Mouse (Mus musculus) heart, postnatal 0 days (tissue): ENCODE measurements around the gene Fabp6. TPM values are rescaled to one million over a fixed set of nuclear protein-coding genes. Genes with fewer than 3 reads are reported as not detected.

ENCODE experiments used
- ATAC-seq: fragments of 200-750 bp; cut with Nextera tagmentation; 2 replicates; pipeline ENCODE4 v1.8.0; 2017; ENCODE audit warnings: low read depth, moderate number of reproducible peaks, moderate library complexity; ENCODE audit not compliant: insufficient read depth
- DNase-seq: peaks from one replicate; pipeline ENCODE4 v3.0.0-alpha.2; 2016; ENCODE audit warnings: low spot score
- H3K27ac ChIP-seq: fragments of 300-500 bp; sonication (generic); 2 replicates; pipeline ENCODE4 v1.5.1; 2014; ENCODE audit warnings: low read depth, mild to moderate bottlenecking
- H3K27me3 ChIP-seq: fragments of 300-500 bp; sonication (generic); 2 replicates; pipeline ENCODE4 v1.6.1; 2014; ENCODE audit warnings: low read length, mixed read lengths; ENCODE audit not compliant: control insufficient read depth, insufficient read depth
- H3K36me3 ChIP-seq: fragments of 300-500 bp; sonication (generic); replicated peaks from 2 replicates; pipeline ENCODE4 v1.6.1; 2014; ENCODE audit warnings: low read length, mixed read lengths; ENCODE audit not compliant: control insufficient read depth, insufficient read depth
- H3K4me1 ChIP-seq: fragments of 300-500 bp; sonication (generic); 2 replicates; pipeline ENCODE4 v1.6.1; 2014; ENCODE audit warnings: antibody characterized with exemption; ENCODE audit not compliant: control insufficient read depth, insufficient read depth
- H3K4me2 ChIP-seq: fragments of 300-500 bp; sonication (generic); 2 replicates; pipeline ENCODE4 v1.6.1; 2014; ENCODE audit warnings: low read depth, mild to moderate bottlenecking, low read length, moderate library complexity
- H3K4me3 ChIP-seq: fragments of 300-500 bp; sonication (generic); 2 replicates; pipeline ENCODE4 v1.5.1; 2014; ENCODE audit warnings: low read depth, low read length
- H3K9ac ChIP-seq: fragments of 300-500 bp; sonication (generic); replicated peaks from 2 replicates; pipeline ENCODE4 v1.6.1; 2014; ENCODE audit warnings: low read depth, low read length, mixed read lengths
- H3K9me3 ChIP-seq: fragments of 300-500 bp; sonication (generic); replicated peaks from 2 replicates; pipeline ENCODE4 v1.6.1; 2016; ENCODE audit warnings: low read length; ENCODE audit not compliant: control insufficient read depth
- CTCF ChIP-seq: IDR thresholded peaks from 2 replicates; pipeline ENCODE4 v1.5.1; 2016; ENCODE audit warnings: antibody characterized with exemption, control low read depth, low read depth
- EP300 ChIP-seq: IDR thresholded peaks from 2 replicates; pipeline ENCODE4 v1.6.1; 2016; ENCODE audit warnings: antibody characterized with exemption, low read depth
- WGBS: fragments of 180-500 bp; shearing (Covaris S2); extraction: QIAGEN DNeasy Blood & Tissue Kit; methylation state at CpG from one replicate; pipeline ENCODE4 v1.1.7; 2014; 5-methylcytosine and 5-hydroxymethylcytosine counted together
- polyA plus RNA-seq: library from polyadenylated mRNA; unstranded; fragments of >200 nt; fragmentation: Nextera tagmentation; extraction: Ambion mirVana; gene quantifications from 2 replicates; pipeline ENCODE4 v1.2.1, GENCODE M21; 2015
- total RNA-seq: library from RNA; depleted of rRNA; stranded (reverse); fragments of >200 nt; gene quantifications from 2 replicates; pipeline ENCODE4 v1.2.3, GENCODE M21; 2014; ENCODE audit warnings: low replicate concordance

Gene Fabp6
- total and polyA plus RNA-seq, 2 experiments from 2014 or later = not detected

DNA sequence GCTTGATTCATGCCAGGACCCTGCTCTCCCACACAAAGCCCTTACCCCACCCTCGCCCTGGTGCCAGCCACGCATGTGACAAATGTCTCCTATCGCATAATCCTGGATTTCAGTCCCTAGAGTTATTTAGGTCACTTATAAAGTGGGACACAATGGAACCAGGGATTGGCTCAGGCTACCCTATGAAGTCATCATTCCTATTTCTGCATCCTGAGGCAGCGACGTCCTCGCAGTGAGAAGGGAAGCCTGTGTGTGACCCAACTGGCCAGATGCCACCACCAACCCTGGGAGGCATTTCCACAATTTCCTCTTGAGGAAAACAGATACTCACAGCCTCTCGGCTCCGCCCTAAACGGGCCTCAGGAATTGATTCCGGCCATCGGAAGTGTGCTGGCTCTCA, 31.7 kb downstream of the Fabp6 start:
- Histone ChIP-seq H3K27ac (peak overlapping the region; percentile 89), H3K36me3 (peaks cover 3% of the 10 kb centered on the region), H3K4me1 (peaks cover 57% of the 10 kb centered on the region), H3K4me2 (no peak overlapping the region; the same call in 1 of the 2 replicates), H3K4me3 (no peak overlapping the region), H3K27me3 (no peaks in the 10 kb centered on the region), H3K9ac (no peak overlapping the region), H3K9me3 (no peaks in the 10 kb centered on the region)
- TF ChIP-seq CTCF (no peak), EP300 (peak; percentile 73)
- DNase-seq (peak; percentile 94), ATAC-seq (peak; percentile 95)
- 10% methylated on average over 11 of the region's 11 CpGs for WGBS

DNA sequence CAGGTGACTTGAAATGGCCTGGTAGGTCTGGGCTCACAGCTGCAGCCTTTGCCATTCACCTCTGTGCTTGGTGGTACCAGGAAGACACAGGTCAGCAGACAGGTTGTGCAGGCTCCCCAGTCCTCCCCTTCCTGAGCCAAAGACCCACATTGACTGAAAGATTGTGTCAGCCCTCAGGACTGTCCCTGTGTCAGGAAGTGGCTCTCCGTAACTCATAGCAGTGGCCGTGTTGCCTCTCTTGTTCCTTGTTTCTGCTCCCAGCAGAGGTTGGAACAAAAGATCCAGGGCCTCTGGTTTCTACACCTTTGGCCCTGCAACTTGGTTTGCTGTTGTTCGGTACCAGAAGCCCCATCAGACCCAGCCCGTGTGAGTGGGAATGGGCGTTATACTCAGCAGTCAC, 32.2 kb downstream of the Fabp6 start:
- no peak overlapping the region for H3K4me2 ChIP-seq
- H3K4me1 ChIP-seq = peaks cover 57% of the 10 kb centered on the region
- H3K36me3 ChIP-seq = peaks cover 5% of the 10 kb centered on the region
- no peak for DNase-seq
- no peak overlapping the region for H3K9ac ChIP-seq
- peak; percentile 22 for ATAC-seq
- no peaks in the 10 kb centered on the region for H3K27me3 ChIP-seq
- H3K9me3 ChIP-seq = no peaks in the 10 kb centered on the region
- TF ChIP-seq CTCF (no peak), EP300 (no peak)
- peak overlapping the region; percentile 89 for H3K27ac ChIP-seq
- H3K4me3 ChIP-seq = no peak overlapping the region
- WGBS = 21% methylated on average over 5 of the region's 5 CpGs

DNA sequence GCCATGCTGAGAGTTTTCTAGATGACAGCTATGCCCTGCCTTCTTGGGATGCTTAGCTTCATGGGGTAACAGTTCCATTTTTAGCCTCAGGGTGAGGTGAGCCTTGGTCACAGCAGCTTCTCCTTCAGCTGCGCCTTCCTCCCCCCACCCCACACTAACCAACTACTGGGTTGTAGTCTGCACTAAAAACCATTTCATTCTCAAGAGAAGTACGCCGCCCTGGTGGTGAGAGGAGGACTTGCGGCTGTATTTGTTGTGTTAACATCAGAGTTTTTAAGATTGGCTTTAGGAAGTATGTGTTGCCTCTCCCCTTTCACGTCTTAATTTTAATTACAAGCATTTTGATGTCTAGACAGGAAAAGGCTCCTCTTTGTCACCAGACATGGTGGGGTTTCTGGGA, 33.1 kb downstream of the Fabp6 start:
- ATAC-seq = no peak
- WGBS = 55% methylated on average over 5 of the region's 5 CpGs

GRCm38 (mm10) chr11:43566696-43567095, 34.6 kb downstream of the Fabp6 start:
- WGBS = 27% methylated on average over 5 of the region's 5 CpGs
- peak overlapping the region; percentile 77 for H3K27ac ChIP-seq
- peaks cover 66% of the 10 kb centered on the region for H3K4me1 ChIP-seq
- peak; percentile 58 for DNase-seq
- TF ChIP-seq CTCF (no peak), EP300 (no peak)
- ATAC-seq = 0 out of 2 replicates have a peak, but pooled peaks have one; percentile 8
- H3K9me3 ChIP-seq = no peaks in the 10 kb centered on the region
- no peak overlapping the region for H3K4me3 ChIP-seq
- peaks cover 5% of the 10 kb centered on the region for H3K36me3 ChIP-seq
- H3K27me3 ChIP-seq = no peaks in the 10 kb centered on the region
- H3K9ac ChIP-seq = 0 out of 2 replicates have a peak overlapping the region, but pooled peaks have one; percentile 20
- no peak overlapping the region for H3K4me2 ChIP-seq

More for the DNA sequence above, 33.1 kb downstream of the Fabp6 start:
- Histone ChIP-seq H3K27ac (peak overlapping the region; percentile 89), H3K36me3 (peaks cover 5% of the 10 kb centered on the region), H3K27me3 (no peaks in the 10 kb centered on the region), H3K4me3 (no peak overlapping the region), H3K9ac (no peak overlapping the region), H3K9me3 (no peaks in the 10 kb centered on the region), H3K4me2 (no peak overlapping the region), H3K4me1 (peaks cover 66% of the 10 kb centered on the region)
- TF ChIP-seq CTCF (peak; percentile 55), EP300 (no peak)
- DNase-seq = no peak

GRCm38 (mm10) chr11:43565852-43566251, 35.5 kb downstream of the Fabp6 start:
- no peak for DNase-seq
- Histone ChIP-seq H3K4me2 (no peak overlapping the region), H3K4me3 (no peak overlapping the region), H3K27ac (peak overlapping the region; percentile 25; the same call in 1 of the 2 replicates), H3K36me3 (peaks cover 10% of the 10 kb centered on the region), H3K27me3 (no peaks in the 10 kb centered on the region), H3K4me1 (peaks cover 60% of the 10 kb centered on the region), H3K9ac (no peak overlapping the region), H3K9me3 (no peaks in the 10 kb centered on the region)
- ATAC-seq = no peak
- 43% methylated on average over 8 of the region's 8 CpGs for WGBS
- TF ChIP-seq CTCF = no peak
- no peak for TF ChIP-seq EP300

DNA sequence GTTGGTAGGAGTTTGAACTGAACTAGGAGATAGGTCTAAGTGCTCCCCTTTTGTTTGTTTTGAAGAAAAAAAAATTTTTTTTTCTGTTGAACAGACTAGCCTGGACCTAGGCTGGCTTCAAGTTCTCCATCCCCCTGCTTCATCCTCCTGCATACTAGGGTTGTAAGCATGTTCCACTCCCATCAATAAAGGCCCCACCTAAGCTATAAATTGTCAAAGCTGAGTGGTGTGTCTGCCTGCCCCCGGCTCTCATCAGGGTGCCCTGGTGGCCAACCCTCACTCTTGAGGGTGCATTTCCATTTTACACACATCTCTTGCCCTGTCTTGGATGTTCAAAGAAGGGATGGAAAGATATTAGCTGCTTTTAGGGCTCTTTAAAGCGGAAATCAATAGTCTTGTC, 35.9 kb downstream of the Fabp6 start:
- Histone ChIP-seq H3K27me3 (no peaks in the 10 kb centered on the region), H3K9ac (no peak overlapping the region), H3K27ac (no peak overlapping the region), H3K9me3 (no peaks in the 10 kb centered on the region), H3K36me3 (peaks cover 10% of the 10 kb centered on the region), H3K4me3 (no peak overlapping the region), H3K4me1 (peaks cover 62% of the 10 kb centered on the region), H3K4me2 (no peak overlapping the region)
- no peak for DNase-seq
- WGBS = 56% methylated on average over 2 of the region's 2 CpGs
- ATAC-seq = no peak
- TF ChIP-seq EP300 (no peak), CTCF (no peak)
